Mouse (Mus musculus): ENCODE data around the gene Snx13. TPM values are rescaled to one million over a fixed set of nuclear protein-coding genes. Genes with fewer than 3 reads are reported as not detected.

The Snx13 gene
- total RNA-seq (2021): 10 to 100 TPM; 59.5 to 64.5 TPM

- intact Hi-C loops (cut with DNase I): no loop called here
Measured at GRCm38 (mm10) chr12:35046999-35047319, at the start of gene Snx13. Gene Snx13, plus strand, starts transcription at chr12:35047186.

DNA sequence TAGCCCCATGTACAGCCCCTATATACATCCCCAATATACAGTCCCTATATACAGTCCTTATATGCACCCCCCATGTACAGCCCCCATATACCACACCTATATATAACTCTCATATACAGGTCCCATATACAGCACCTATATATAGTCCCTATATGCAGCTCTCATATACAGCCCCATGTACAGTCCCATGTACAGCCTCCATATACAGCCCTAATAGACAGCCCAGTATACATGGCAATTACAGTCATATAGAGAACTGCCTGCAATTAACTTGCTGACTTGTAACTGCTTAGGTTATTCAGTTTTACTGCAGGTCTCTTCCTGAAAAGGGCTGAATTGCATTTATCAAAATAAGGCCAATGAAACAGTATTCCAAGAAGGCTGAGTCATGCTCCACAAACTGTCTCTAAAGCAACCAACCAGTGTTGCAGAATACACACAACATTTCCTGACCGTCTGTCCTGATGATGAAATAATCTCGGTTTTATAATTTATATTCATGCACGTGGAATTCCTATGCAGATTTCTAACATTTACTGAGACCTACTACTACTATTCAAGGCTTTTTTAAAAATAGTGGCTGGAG, 49.3 kb upstream of the Snx13 start:
- intact Hi-C loops (cut with DNase I): no loop called here

More at GRCm38 (mm10) chr12:35046999-35047319, at the start of gene Snx13:
- DNase-seq: peak; percentile 92 to 93

DNA sequence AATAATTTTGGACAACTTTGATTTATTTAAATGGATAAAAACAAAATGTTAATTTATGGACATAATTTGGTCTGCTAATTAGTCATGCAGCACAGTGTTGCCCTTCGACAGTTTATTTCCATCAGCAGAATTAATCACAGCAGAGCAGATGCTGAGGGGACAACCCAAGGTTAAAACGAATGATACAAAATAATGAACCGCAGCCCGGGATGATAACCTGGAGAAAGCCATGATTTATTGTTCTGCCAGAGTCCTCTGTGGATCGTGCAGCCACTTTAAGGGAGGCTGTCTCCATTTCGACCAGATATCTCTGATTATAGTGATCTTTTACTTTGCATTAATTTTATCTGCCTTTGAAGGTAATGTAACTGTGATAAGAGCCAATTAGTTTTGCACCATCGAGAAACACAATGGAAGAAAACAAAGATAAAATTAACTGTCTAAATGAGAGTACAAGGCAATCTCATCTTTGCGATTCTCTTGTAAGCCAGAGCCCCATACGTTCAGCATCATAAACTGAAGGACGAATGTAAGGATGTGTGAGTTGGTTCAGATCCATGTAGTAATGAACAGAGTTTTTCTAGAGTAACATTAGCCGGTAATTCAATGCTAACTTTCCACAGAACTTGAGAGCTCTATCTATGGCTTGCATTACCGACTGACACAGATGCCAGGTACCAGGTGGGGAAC, 48.1 kb upstream of the Snx13 start:
- intact Hi-C loops (cut with DNase I): no loop called here
- DNase-seq: no peak

More for the DNA sequence above, 49.3 kb upstream of the Snx13 start:
- DNase-seq: no peak

DNA sequence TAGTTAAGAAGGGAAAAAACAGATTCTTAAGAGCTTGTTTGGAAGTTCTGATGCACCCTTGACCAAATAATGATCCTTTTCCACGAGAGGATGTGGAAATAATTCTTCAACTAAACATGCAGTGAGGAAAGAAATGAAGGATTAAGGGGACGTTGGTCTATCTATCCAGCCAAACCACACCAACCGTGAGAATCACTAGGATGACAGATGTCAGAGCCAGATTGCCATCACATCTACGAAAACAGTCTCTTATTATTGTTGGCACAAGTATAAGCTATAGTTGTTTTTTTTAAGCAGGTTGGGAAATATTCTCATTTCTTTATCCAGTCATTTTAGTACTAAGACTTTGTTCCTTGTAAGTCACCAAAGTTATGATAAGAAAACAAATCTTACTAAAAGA, 46.7 kb upstream of the Snx13 start:
- intact Hi-C loops (cut with DNase I): no loop called here
- DNase-seq: no peak

GRCm38 (mm10) chr12:35005748-35006147, 41.2 kb upstream of the Snx13 start:
- no peak for DNase-seq
- intact Hi-C loops (cut with DNase I): no loop called here

DNA sequence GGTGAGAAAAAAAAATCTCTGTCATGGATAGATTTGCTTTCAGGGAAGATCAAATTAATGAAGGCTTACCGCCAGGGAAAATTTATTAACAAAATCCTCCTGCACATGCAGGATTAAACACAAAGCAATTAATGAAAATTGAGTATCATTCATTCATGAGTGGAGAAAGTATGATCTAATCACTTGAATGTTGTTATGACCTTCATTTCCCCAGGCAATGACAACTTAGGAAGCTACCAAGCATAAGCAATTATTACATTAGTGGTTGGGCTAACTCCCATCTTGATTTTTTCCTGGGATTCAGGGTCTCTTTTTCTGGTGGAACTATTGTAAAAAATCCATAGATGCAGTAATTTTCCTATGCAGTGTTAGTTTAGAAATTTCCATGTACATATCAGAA, 39.1 kb upstream of the Snx13 start:
- DNase-seq: no peak
- intact Hi-C loops (cut with DNase I): no loop called here

GRCm38 (mm10) chr12:35008340-35009137, 38.4 kb upstream of the Snx13 start:
- intact Hi-C loops (cut with DNase I): no loop called here
- no peak for DNase-seq

DNA sequence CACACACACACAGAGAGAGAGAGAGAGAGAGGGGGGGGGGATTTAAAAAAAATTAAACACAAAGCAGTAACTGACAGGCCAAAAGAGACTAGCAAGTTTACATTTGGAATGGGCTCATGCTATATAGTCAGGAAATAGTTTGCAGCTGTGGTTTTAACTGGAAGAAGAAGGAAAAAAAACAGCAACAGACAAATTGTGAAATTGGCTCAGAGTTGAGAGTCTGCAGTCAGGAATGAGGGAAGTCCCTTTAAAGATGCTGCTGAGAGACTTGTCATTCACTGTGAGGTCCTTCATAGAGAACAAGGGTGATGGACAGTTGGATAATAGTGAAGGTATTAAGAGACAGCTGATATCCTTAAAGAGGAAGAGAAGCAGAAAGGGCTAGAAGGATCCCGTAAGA, 35.5 kb upstream of the Snx13 start:
- no peak for DNase-seq
- intact Hi-C loops (cut with DNase I): no loop called here

DNA sequence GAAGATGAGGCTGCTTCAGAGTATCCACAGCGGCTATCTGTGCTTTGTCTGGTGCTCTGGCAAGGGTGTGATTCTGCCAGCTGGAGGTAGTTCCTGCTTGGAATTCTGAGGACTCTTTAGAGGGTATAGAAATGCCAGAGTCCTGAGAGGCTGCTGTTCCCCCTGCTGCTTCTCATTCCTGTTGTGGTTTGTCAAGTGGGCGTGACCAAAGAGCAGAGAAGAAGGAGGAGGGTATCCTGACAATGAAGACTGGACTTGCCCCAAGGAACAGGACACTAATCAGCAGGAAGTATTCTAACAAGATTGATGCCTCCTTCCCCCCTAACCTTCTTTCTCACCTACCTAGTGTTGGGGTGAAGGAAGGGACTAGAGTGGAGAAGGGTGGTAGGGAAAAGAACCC, 33.0 kb upstream of the Snx13 start:
- intact Hi-C loops (cut with DNase I): no loop called here

GRCm38 (mm10) chr12:35016056-35016455, 30.9 kb upstream of the Snx13 start:
- DNase-seq: no peak
- intact Hi-C loops (cut with DNase I): loop anchor here (2.0 to 5.0 kb wide), 2 partner anchors 166 to 351 kb away; no protein-coding TSS in a partner anchor

More for the DNA sequence above, 33.0 kb upstream of the Snx13 start:
- DNase-seq: no peak

DNA sequence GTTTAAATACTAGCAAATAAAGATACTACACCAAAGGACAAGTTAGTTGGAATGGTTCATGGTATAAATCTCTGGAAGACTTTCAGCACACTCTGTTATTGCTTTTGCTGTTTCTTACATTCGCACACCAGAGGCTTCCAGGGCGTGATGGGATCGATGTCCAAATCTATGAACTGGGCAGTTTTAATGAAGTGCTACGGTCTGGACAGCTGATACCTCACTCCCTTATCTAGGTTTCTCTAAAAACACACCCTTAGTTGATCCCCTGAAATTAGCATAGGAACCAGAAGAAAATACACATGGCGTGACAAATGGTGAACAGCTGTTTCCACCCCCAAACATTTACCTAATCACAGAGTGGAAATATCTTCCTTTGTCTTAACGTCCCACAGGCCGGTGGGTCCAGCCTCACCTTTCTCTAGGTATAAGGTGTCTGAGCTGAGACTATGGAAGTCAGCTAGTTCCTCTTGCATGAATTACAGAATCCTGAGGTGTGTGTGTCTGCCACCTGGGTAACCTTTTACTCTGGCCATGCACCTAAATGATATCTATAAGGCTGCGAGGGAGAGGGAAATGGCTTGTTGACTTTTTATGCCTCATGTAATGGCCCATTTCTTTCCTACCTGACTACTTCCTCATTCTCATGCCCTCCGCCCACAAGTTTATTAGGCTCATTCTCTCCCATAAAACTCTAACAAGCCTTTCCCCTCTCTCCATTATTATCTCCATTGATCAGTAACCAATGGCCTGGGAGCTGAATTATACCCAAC, 30.3 kb upstream of the Snx13 start:
- intact Hi-C loops (cut with DNase I): loop anchor here (2.0 to 5.0 kb wide), 2 partner anchors 166 to 352 kb away; no protein-coding TSS in a partner anchor
- no peak for DNase-seq

GRCm38 (mm10) chr12:35018679-35019237, 28.2 kb upstream of the Snx13 start:
- intact Hi-C loops (cut with DNase I): loop anchor here (5.0 kb wide), 1 partner anchor 164 kb away; no protein-coding TSS in a partner anchor

DNA sequence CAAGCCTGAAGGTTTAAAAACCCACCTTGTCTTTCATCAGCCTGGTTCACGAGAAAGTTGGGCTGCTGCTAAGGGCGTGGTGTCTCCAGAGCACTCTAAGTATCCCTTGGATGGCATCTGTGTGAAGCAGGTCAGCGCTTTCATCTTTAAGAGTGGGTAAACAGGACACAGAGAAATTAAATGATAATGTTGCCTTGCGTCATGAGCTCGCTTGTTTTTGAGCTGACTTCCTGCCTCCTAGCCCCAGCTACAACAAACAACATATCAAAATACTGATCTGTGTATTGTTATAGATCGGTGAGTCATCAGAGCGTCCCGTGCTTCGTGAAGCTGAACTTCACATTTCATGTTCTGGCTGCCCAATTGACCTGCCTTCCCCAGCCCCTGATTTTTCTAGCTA, 25.7 kb upstream of the Snx13 start:
- no peak for DNase-seq
- intact Hi-C loops (cut with DNase I): no loop called here

More at GRCm38 (mm10) chr12:35018679-35019237, 28.2 kb upstream of the Snx13 start:
- no peak for DNase-seq

DNA sequence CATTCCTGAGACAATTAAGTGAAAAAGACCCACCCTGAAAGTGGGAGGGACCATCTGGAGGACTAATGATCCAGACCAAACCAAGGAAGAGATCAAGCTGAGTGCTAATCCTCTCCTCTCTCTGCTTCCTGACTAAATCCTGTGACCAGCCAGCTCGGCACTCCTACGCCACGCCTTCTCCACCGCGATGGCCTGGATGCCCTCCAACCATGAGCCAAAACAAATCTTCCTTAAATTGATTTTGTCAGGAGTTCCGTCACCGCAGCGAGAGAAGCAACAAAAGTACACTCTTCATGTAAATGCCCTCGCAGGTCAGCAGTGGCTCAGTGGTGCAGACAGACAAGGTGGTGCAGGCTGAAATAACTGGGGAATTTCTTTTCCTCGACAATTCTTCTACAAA, 24.9 kb upstream of the Snx13 start:
- no peak for DNase-seq
- intact Hi-C loops (cut with DNase I): no loop called here

- intact Hi-C loops (cut with DNase I): no loop called here
- no peak for DNase-seq
Measured at GRCm38 (mm10) chr12:35025916-35026432, 21.0 kb upstream of the Snx13 start.

GRCm38 (mm10) chr12:35027533-35027932, 19.5 kb upstream of the Snx13 start:
- intact Hi-C loops (cut with DNase I): no loop called here
- DNase-seq: no peak

GRCm38 (mm10) chr12:35038668-35039570, 8.1 kb upstream of the Snx13 start:
- intact Hi-C loops (cut with DNase I): loop anchor here (5.0 kb wide), 1 partner anchor 132 kb away; no protein-coding TSS in a partner anchor
- DNase-seq: peak; percentile 31 to 56

DNA sequence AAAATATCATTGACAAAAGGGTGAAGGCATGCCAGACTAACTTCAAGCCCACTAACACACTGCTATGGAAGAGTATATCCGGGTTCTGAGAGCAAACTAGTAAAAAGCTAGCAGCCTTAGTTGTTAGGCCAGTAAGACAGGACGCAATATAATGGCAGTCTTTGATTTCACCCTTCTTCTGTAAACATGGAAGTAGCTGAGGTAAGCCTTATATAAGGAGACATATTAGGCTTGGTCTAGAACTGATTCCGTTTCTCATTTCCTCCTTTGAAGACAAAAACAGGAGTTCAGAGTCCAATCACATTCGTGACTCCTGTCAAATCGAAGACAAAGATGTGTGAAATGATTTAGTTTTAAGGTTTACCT, 7.4 kb upstream of the Snx13 start:
- no peak for DNase-seq
- intact Hi-C loops (cut with DNase I): loop anchor here (5.0 kb wide), 1 partner anchor 132 kb away; no protein-coding TSS in a partner anchor

GRCm38 (mm10) chr12:35041964-35042363, 5.0 kb upstream of the Snx13 start:
- intact Hi-C loops (cut with DNase I): no loop called here
- DNase-seq: no peak
